Mouse (Mus musculus): ENCODE measurements around the gene Ulk4. TPM values are rescaled to one million over a fixed set of nuclear protein-coding genes. Genes with fewer than 3 reads are reported as not detected.
"Not testable (repeated sequence)": the region's sequence is repeated elsewhere in the genome, so short reads cannot be mapped to it uniquely, and the experiment has no call there.

Gene Ulk4
- polyA plus RNA-seq, 1 experiment from 2014 or later, result 122 TPM

DNA sequence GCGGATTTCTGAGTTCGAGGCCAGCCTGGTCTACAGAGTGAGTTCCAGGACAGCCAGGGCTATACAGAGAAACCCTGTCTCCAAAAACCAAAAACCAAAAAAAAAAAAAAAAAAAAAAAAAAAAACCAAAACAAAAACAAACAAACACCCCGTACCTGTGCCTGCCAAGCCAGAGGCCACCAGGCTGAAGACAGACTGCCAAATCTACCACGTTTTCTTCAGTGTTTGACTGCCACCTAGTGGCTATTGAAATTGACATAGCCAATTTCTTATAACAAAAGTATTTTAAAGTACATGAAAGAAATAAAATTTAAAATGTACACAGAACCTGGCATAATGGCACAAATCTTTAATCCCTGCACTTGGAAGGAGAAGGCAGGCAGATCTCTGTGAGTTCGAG, 36.8 kb downstream of the Ulk4 start:
- not testable (repeated sequence) for H3K27ac ChIP-seq (ENCODE audit: low read length); H3K9ac ChIP-seq (replicated peaks; ENCODE audit: low read depth); H3K4me2 ChIP-seq (replicated peaks; ENCODE audit: low read depth, low read length); ATAC-seq; H3K4me3 ChIP-seq (ENCODE audit: low read depth, low read length); H3K27me3 ChIP-seq (replicated peaks; ENCODE audit: insufficient read depth, low read length); H3K4me1 ChIP-seq (ENCODE audit: insufficient read depth, low read depth, low read length); H3K36me3 ChIP-seq (ENCODE audit: insufficient read depth, low read length); H3K9me3 ChIP-seq (ENCODE audit: low read length)
- 32% methylated on average over 4 of the region's 5 CpGs for WGBS
- peak; percentile 85 for DNase-seq (ENCODE audit: low spot score)
- peak; percentile 73 for TF ChIP-seq CTCF (IDR thresholded peaks at IDR 0.05)

- Histone ChIP-seq H3K36me3 (ENCODE audit: insufficient read depth, low read length) (no peaks in the 10 kb centered on the region), H3K4me3 (ENCODE audit: low read depth, low read length) (no peak overlapping the region), H3K4me1 (ENCODE audit: insufficient read depth, low read depth, low read length) (no peaks in the 10 kb centered on the region), H3K27me3 (replicated peaks; ENCODE audit: insufficient read depth, low read length) (no peaks in the 10 kb centered on the region), H3K27ac (ENCODE audit: low read length) (no peak overlapping the region), H3K9me3 (ENCODE audit: low read length) (no peaks in the 10 kb centered on the region), H3K9ac (replicated peaks; ENCODE audit: low read depth) (no peak overlapping the region), H3K4me2 (replicated peaks; ENCODE audit: low read depth, low read length) (no peak overlapping the region)
- no peak for TF ChIP-seq CTCF (IDR thresholded peaks at IDR 0.05)
- no peak for TF ChIP-seq EP300 (IDR thresholded peaks at IDR 0.05)
- no peak for DNase-seq (ENCODE audit: low spot score)
- 73% methylated on average over 6 of the region's 6 CpGs for WGBS
- ATAC-seq, result no peak
Observed at GRCm38 (mm10) chr9:121239571-121239970, 37.4 kb downstream of the Ulk4 start.

GRCm38 (mm10) chr9:121218636-121219035, 58.4 kb downstream of the Ulk4 start:
- Histone ChIP-seq H3K27me3 (replicated peaks; ENCODE audit: insufficient read depth, low read length) (no peaks in the 10 kb centered on the region), H3K4me3 (ENCODE audit: low read depth, low read length) (no peak overlapping the region), H3K4me2 (replicated peaks; ENCODE audit: low read depth, low read length) (no peak overlapping the region), H3K27ac (ENCODE audit: low read length) (no peak overlapping the region), H3K9ac (replicated peaks; ENCODE audit: low read depth) (no peak overlapping the region), H3K4me1 (ENCODE audit: insufficient read depth, low read depth, low read length) (no peaks in the 10 kb centered on the region), H3K9me3 (ENCODE audit: low read length) (no peaks in the 10 kb centered on the region), H3K36me3 (ENCODE audit: insufficient read depth, low read length) (no peaks in the 10 kb centered on the region)
- TF ChIP-seq EP300 (IDR thresholded peaks at IDR 0.05) (no peak), CTCF (IDR thresholded peaks at IDR 0.05) (no peak)
- DNase-seq (ENCODE audit: low spot score) (no peak), ATAC-seq (no peak)
- WGBS, result 78% methylated on average over 11 of the region's 11 CpGs

DNA sequence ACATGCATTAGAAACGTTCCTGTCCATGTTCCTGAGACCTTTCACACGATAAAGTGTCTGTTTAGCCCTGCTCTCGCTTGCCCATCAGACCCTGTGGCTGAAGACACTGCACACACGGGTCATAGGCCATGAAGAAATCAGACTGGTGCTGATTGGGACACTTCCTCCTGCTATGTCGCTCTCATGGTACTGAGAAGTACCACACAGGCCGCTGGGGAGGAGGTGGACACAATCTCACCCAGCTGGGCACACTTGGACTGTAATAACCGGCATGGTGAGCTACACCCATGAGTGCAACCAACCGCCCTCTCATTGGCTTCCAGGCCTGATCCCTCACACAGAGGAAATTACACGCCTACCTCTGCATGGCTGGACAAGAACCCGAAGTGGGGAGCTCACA, 58.8 kb downstream of the Ulk4 start:
- 78% methylated on average over 10 of the region's 10 CpGs for WGBS
- Histone ChIP-seq H3K4me2 (replicated peaks; ENCODE audit: low read depth, low read length) (no peak overlapping the region), H3K9me3 (ENCODE audit: low read length) (no peaks in the 10 kb centered on the region), H3K9ac (replicated peaks; ENCODE audit: low read depth) (no peak overlapping the region), H3K36me3 (ENCODE audit: insufficient read depth, low read length) (no peaks in the 10 kb centered on the region), H3K4me1 (ENCODE audit: insufficient read depth, low read depth, low read length) (no peaks in the 10 kb centered on the region), H3K27ac (ENCODE audit: low read length) (no peak overlapping the region), H3K4me3 (ENCODE audit: low read depth, low read length) (no peak overlapping the region), H3K27me3 (replicated peaks; ENCODE audit: insufficient read depth, low read length) (no peaks in the 10 kb centered on the region)
- TF ChIP-seq CTCF (IDR thresholded peaks at IDR 0.05) (no peak), EP300 (IDR thresholded peaks at IDR 0.05) (no peak)
- ATAC-seq (no peak), DNase-seq (ENCODE audit: low spot score) (no peak)

GRCm38 (mm10) chr9:121217742-121218141, 59.3 kb downstream of the Ulk4 start:
- H3K4me3 ChIP-seq (ENCODE audit: low read depth, low read length), result no peak overlapping the region
- no peaks in the 10 kb centered on the region for H3K27me3 ChIP-seq (replicated peaks; ENCODE audit: insufficient read depth, low read length)
- ATAC-seq (no peak), DNase-seq (ENCODE audit: low spot score) (no peak)
- 87% methylated on average over 10 of the region's 10 CpGs for WGBS
- no peaks in the 10 kb centered on the region for H3K4me1 ChIP-seq (ENCODE audit: insufficient read depth, low read depth, low read length)
- TF ChIP-seq EP300 (IDR thresholded peaks at IDR 0.05) (no peak), CTCF (IDR thresholded peaks at IDR 0.05) (no peak)
- H3K27ac ChIP-seq (ENCODE audit: low read length), result no peak overlapping the region
- H3K9ac ChIP-seq (replicated peaks; ENCODE audit: low read depth), result no peak overlapping the region
- no peaks in the 10 kb centered on the region for H3K9me3 ChIP-seq (ENCODE audit: low read length)
- H3K36me3 ChIP-seq (ENCODE audit: insufficient read depth, low read length), result no peaks in the 10 kb centered on the region
- no peak overlapping the region for H3K4me2 ChIP-seq (replicated peaks; ENCODE audit: low read depth, low read length)

- H3K4me3 ChIP-seq (ENCODE audit: low read depth, low read length), result no peak overlapping the region
- no peaks in the 10 kb centered on the region for H3K27me3 ChIP-seq (replicated peaks; ENCODE audit: insufficient read depth, low read length)
- H3K27ac ChIP-seq (ENCODE audit: low read length), result no peak overlapping the region
- no peaks in the 10 kb centered on the region for H3K36me3 ChIP-seq (ENCODE audit: insufficient read depth, low read length)
- DNase-seq (ENCODE audit: low spot score) (peak; percentile 3), ATAC-seq (no peak)
- WGBS, result 74% methylated on average over 20 of the region's 20 CpGs
- no peaks in the 10 kb centered on the region for H3K4me1 ChIP-seq (ENCODE audit: insufficient read depth, low read depth, low read length)
- TF ChIP-seq EP300 (IDR thresholded peaks at IDR 0.05) (no peak), CTCF (IDR thresholded peaks at IDR 0.05) (no peak)
- H3K4me2 ChIP-seq (replicated peaks; ENCODE audit: low read depth, low read length), result no peak overlapping the region
- H3K9ac ChIP-seq (replicated peaks; ENCODE audit: low read depth), result no peak overlapping the region
- no peaks in the 10 kb centered on the region for H3K9me3 ChIP-seq (ENCODE audit: low read length)
Observed at GRCm38 (mm10) chr9:121216536-121217320, 60.3 kb downstream of the Ulk4 start.

All from lung, postnatal 0 days (tissue).